Mouse (Mus musculus) kidney, adult 2 months (tissue): Measurements from ENCODE around the gene Hspb7.

Source experiments
- CTCF ChIP-seq: fragments of 200-500 bp; conservative IDR thresholded peaks from 2 replicates; pipeline ENCODE4 v1.5.1; 2011; ENCODE audit warnings: low read depth, mild to moderate bottlenecking, control low read depth, low read length, moderate library complexity, mixed read lengths; ENCODE audit not compliant: insufficient read depth, insufficient read length
- POLR2A ChIP-seq: fragments of 200-500 bp; IDR thresholded peaks from one replicate; pipeline ENCODE4 v1.6.1; 2011; ENCODE audit warnings: low read depth, low read length, control low read depth

DNA sequence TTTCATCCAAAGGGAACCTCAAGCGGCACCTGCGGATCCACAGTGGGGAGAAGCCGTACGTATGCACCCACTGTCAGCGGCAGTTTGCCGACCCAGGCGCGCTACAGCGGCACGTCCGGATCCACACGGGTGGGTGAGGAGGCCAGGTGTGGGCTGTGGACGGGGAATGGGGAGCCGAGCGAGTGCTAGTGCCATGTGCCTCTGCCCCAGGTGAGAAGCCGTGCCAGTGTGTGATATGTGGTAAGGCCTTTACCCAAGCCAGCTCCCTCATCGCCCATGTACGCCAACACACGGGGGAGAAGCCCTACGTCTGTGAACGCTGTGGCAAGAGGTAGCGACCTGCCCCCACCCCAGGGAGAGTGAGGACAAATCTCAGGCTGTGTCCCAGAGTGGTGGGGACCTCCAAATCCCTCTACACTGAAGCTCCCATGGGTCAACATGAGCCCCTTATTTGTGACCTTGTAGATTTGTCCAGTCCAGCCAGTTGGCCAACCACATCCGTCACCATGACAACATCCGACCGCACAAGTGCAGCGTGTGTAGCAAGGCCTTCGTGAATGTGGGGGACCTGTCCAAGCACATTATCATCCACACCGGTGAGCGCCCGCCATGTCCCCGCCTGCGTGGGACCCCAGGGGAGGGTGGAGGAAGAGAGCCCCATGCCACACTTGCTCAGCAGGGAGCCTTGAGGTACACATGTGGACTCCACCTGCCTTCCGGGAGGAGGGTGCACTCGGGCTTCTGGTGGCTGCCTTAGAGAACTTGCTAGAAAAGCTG, 45.1 kb downstream of the Hspb7 start:
- no peak for TF ChIP-seq POLR2A
- no peak for TF ChIP-seq CTCF
